Mouse (Mus musculus) liver, embryonic 12.5 days (tissue): ENCODE measurements around the gene Itgb6. TPM values are rescaled to one million over a fixed set of nuclear protein-coding genes. Genes with fewer than 3 reads are reported as not detected.

Experiments used
- ATAC-seq: fragments of 200-750 bp; cut with Nextera tagmentation; 2 replicates; pipeline ENCODE4 v1.8.0; 2017; ENCODE audit warnings: moderate number of reproducible peaks, mild to moderate bottlenecking, moderate library complexity
- H3K27ac ChIP-seq: fragments of 300-500 bp; sonication (generic); 2 replicates; pipeline ENCODE4 v1.5.1; 2016; ENCODE audit warnings: mild to moderate bottlenecking
- H3K27me3 ChIP-seq: fragments of 300-500 bp; sonication (generic); replicated peaks from 2 replicates; pipeline ENCODE4 v1.6.1; 2016; ENCODE audit warnings: mild to moderate bottlenecking, moderate library complexity
- H3K36me3 ChIP-seq: fragments of 300-500 bp; sonication (generic); 2 replicates; pipeline ENCODE4 v1.6.1; 2016; ENCODE audit warnings: mild to moderate bottlenecking, moderate library complexity
- H3K4me1 ChIP-seq: fragments of 300-500 bp; sonication (generic); 2 replicates; pipeline ENCODE4 v1.6.1; 2016
- H3K4me2 ChIP-seq: fragments of 300-500 bp; sonication (generic); 2 replicates; pipeline ENCODE4 v1.6.1; 2016; ENCODE audit warnings: mild to moderate bottlenecking, moderate library complexity
- H3K4me3 ChIP-seq: fragments of 300-500 bp; sonication (generic); 2 replicates; pipeline ENCODE4 v1.5.1; 2016; ENCODE audit warnings: mild to moderate bottlenecking, moderate library complexity
- H3K9ac ChIP-seq: fragments of 300-500 bp; sonication (generic); 2 replicates; pipeline ENCODE4 v1.6.1; 2016; ENCODE audit warnings: mild to moderate bottlenecking, moderate library complexity
- H3K9me3 ChIP-seq: fragments of 300-500 bp; sonication (generic); replicated peaks from 2 replicates; pipeline ENCODE4 v1.6.1; 2016; ENCODE audit warnings: mild to moderate bottlenecking, moderate library complexity
- WGBS: fragments of 180-500 bp; shearing (Covaris S2); methylation state at CpG from one replicate; pipeline ENCODE4 v1.1.7; 2016; ENCODE audit not compliant: insufficient replicate concordance; 5-methylcytosine and 5-hydroxymethylcytosine counted together
- polyA plus RNA-seq: library from polyadenylated mRNA; unstranded; fragments of >200 nt; fragmentation: Nextera tagmentation; extraction: Ambion mirVana; gene quantifications from 2 replicates; pipeline ENCODE4 v1.2.1, GENCODE M21; 2016

Itgb6 gene
- polyA plus RNA-seq, 1 experiment from 2014 or later, result 0.04 TPM

DNA sequence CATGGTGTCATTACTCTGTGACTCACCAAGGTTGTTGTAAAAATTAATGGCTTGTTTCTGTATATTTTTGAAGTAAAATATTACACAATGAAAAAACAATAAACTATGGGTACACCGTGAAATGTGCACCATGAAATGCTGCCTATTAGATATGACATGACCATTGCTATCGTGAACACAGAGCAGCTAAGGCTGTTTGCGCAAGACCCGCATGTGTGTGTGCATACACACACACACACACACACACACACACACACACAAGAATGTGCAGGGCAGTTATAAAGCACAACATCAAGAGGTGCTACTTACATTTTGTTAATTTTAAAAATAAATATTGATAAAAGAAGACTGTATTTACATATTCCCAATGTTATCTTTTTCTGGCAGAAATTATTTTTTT, 62.5 kb downstream of the Itgb6 start:
- H3K9me3 ChIP-seq, result no peaks in the 10 kb centered on the region
- H3K27me3 ChIP-seq, result no peaks in the 10 kb centered on the region
- no peaks in the 10 kb centered on the region for H3K36me3 ChIP-seq
- WGBS, result 77% methylated on average over 4 of the region's 4 CpGs
- H3K4me1 ChIP-seq, result no peaks in the 10 kb centered on the region
- no peak overlapping the region for H3K4me2 ChIP-seq
- H3K4me3 ChIP-seq, result no peak overlapping the region
- no peak overlapping the region for H3K9ac ChIP-seq
- H3K27ac ChIP-seq, result no peak overlapping the region
- ATAC-seq, result no peak

- Histone ChIP-seq H3K27ac (no peak overlapping the region), H3K9ac (no peak overlapping the region), H3K9me3 (no peaks in the 10 kb centered on the region), H3K4me1 (no peaks in the 10 kb centered on the region), H3K4me3 (no peak overlapping the region), H3K27me3 (no peaks in the 10 kb centered on the region), H3K4me2 (no peak overlapping the region), H3K36me3 (no peaks in the 10 kb centered on the region)
- WGBS, result 64% methylated on average over 3 of the region's 3 CpGs
- no peak for ATAC-seq
Observed at GRCm38 (mm10) chr2:60658992-60659391, 63.5 kb downstream of the Itgb6 start.

DNA sequence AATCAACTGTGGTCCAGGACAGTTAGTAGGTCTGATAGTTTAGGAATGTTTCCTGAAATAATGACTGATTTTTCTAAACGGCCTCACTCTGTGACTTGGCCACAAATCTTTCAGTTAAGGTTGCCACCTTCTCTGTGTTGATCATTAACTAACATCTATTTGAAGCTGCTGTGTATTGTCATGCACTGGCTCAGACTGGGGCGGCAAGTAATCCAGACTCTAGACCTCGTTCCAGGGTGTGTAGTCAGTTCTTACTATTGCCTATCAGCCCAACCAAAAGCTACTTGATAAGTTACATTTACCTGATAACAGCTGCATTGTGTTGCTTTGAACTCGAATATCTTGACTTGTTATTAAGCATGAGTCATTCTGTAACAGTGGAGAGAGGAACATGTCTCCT, 67.6 kb downstream of the Itgb6 start:
- Histone ChIP-seq H3K27ac (no peak overlapping the region), H3K27me3 (no peaks in the 10 kb centered on the region), H3K4me2 (no peak overlapping the region), H3K4me3 (no peak overlapping the region), H3K9me3 (no peaks in the 10 kb centered on the region), H3K4me1 (no peaks in the 10 kb centered on the region), H3K36me3 (no peaks in the 10 kb centered on the region), H3K9ac (no peak overlapping the region)
- WGBS, result 46% methylated on average over 4 of the region's 4 CpGs
- ATAC-seq, result no peak

GRCm38 (mm10) chr2:60650155-60650554, 72.3 kb downstream of the Itgb6 start:
- no peaks in the 10 kb centered on the region for H3K36me3 ChIP-seq
- 70% methylated on average over 5 of the region's 5 CpGs for WGBS
- no peak for ATAC-seq
- H3K27me3 ChIP-seq, result no peaks in the 10 kb centered on the region
- H3K4me2 ChIP-seq, result no peak overlapping the region
- no peak overlapping the region for H3K27ac ChIP-seq
- no peak overlapping the region for H3K4me3 ChIP-seq
- no peaks in the 10 kb centered on the region for H3K4me1 ChIP-seq
- H3K9ac ChIP-seq, result no peak overlapping the region
- no peaks in the 10 kb centered on the region for H3K9me3 ChIP-seq

DNA sequence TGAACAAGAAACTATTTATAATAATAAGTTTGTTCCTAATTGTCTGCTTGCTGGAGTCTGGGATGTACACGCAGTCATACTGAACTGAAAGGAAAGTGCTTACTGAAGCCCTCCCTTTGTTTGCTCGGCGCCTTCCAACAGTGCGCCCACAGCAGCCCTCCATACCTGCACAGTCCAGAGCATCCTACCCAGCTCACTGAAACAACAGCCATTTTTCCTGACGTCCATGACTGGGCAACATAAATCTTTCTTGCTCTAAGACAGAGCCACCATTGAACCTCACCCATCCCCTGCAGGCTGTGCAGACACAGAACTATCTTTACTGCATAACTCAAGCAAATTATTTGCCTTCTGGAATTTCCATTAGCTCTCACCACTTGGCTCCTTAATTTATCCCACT, 74.8 kb downstream of the Itgb6 start:
- H3K9me3 ChIP-seq, result no peaks in the 10 kb centered on the region
- ATAC-seq, result no peak
- H3K36me3 ChIP-seq, result no peaks in the 10 kb centered on the region
- H3K27me3 ChIP-seq, result no peaks in the 10 kb centered on the region
- WGBS, result 73% methylated on average over 5 of the region's 5 CpGs
- no peak overlapping the region for H3K4me3 ChIP-seq
- no peak overlapping the region for H3K4me2 ChIP-seq
- no peak overlapping the region for H3K27ac ChIP-seq
- no peak overlapping the region for H3K9ac ChIP-seq
- no peaks in the 10 kb centered on the region for H3K4me1 ChIP-seq

DNA sequence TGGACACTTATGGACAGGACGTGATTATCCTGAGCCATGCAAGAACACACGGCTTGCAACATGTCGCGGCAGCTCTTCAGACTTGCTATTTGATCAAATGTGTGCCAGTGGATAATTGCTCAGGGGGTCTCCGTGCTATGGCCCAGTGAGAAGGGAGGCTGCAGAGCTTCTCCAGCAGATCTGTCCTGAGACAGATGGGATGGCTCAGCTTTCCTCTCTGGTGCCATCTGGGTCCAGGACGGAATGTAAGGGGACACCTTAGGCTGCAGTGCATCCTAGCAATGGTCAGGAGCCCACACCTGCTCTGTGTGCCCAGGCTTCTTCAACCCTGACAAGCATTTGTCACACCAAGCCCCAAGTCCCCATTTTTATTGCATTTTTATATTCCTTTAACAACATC, 75.9 kb downstream of the Itgb6 start:
- ATAC-seq, result no peak
- Histone ChIP-seq H3K9ac (no peak overlapping the region), H3K27me3 (no peaks in the 10 kb centered on the region), H3K36me3 (no peaks in the 10 kb centered on the region), H3K4me3 (no peak overlapping the region), H3K27ac (no peak overlapping the region), H3K4me2 (no peak overlapping the region), H3K4me1 (no peaks in the 10 kb centered on the region), H3K9me3 (no peaks in the 10 kb centered on the region)
- 81% methylated on average over 6 of the region's 6 CpGs for WGBS

- 64% methylated on average over 3 of the region's 3 CpGs for WGBS
- Histone ChIP-seq H3K4me1 (no peaks in the 10 kb centered on the region), H3K27me3 (no peaks in the 10 kb centered on the region), H3K27ac (no peak overlapping the region), H3K4me2 (no peak overlapping the region), H3K9ac (no peak overlapping the region), H3K36me3 (no peaks in the 10 kb centered on the region), H3K4me3 (no peak overlapping the region), H3K9me3 (no peaks in the 10 kb centered on the region)
- ATAC-seq, result no peak
Observed at GRCm38 (mm10) chr2:60643406-60643805, 79.0 kb downstream of the Itgb6 start.

GRCm38 (mm10) chr2:60642606-60643005, 79.8 kb downstream of the Itgb6 start:
- ATAC-seq, result no peak
- no peaks in the 10 kb centered on the region for H3K9me3 ChIP-seq
- no peaks in the 10 kb centered on the region for H3K27me3 ChIP-seq
- WGBS, result 79% methylated on average over 7 of the region's 7 CpGs
- no peak overlapping the region for H3K27ac ChIP-seq
- no peak overlapping the region for H3K4me3 ChIP-seq
- no peaks in the 10 kb centered on the region for H3K36me3 ChIP-seq
- no peaks in the 10 kb centered on the region for H3K4me1 ChIP-seq
- no peak overlapping the region for H3K9ac ChIP-seq
- H3K4me2 ChIP-seq, result no peak overlapping the region

- Histone ChIP-seq H3K4me2 (no peak overlapping the region), H3K27ac (no peak overlapping the region), H3K4me3 (no peak overlapping the region), H3K27me3 (no peaks in the 10 kb centered on the region), H3K9me3 (no peaks in the 10 kb centered on the region), H3K36me3 (no peaks in the 10 kb centered on the region), H3K4me1 (no peaks in the 10 kb centered on the region), H3K9ac (no peak overlapping the region)
- no peak for ATAC-seq
- WGBS, result 53% methylated on average over 7 of the region's 7 CpGs
Observed at GRCm38 (mm10) chr2:60640342-60640672, 82.1 kb downstream of the Itgb6 start.

GRCm38 (mm10) chr2:60639617-60640341, 82.7 kb downstream of the Itgb6 start:
- Histone ChIP-seq H3K9ac (no peak overlapping the region), H3K27me3 (no peaks in the 10 kb centered on the region), H3K27ac (no peak overlapping the region), H3K4me3 (no peak overlapping the region), H3K9me3 (no peaks in the 10 kb centered on the region), H3K4me1 (no peaks in the 10 kb centered on the region), H3K36me3 (no peaks in the 10 kb centered on the region), H3K4me2 (no peak overlapping the region)
- 72% methylated on average over 10 of the region's 10 CpGs for WGBS
- no peak for ATAC-seq

- Histone ChIP-seq H3K4me3 (no peak overlapping the region), H3K4me1 (no peaks in the 10 kb centered on the region), H3K36me3 (no peaks in the 10 kb centered on the region), H3K27ac (no peak overlapping the region), H3K27me3 (no peaks in the 10 kb centered on the region), H3K9ac (no peak overlapping the region), H3K4me2 (no peak overlapping the region), H3K9me3 (no peaks in the 10 kb centered on the region)
- ATAC-seq, result no peak
- WGBS, result 70% methylated on average over 20 of the region's 20 CpGs
Observed at GRCm38 (mm10) chr2:60636910-60637761, 85.3 kb downstream of the Itgb6 start.

- Histone ChIP-seq H3K4me1 (no peaks in the 10 kb centered on the region), H3K9ac (no peak overlapping the region), H3K4me2 (no peak overlapping the region), H3K27me3 (no peaks in the 10 kb centered on the region), H3K4me3 (no peak overlapping the region), H3K27ac (no peak overlapping the region), H3K36me3 (no peaks in the 10 kb centered on the region), H3K9me3 (no peaks in the 10 kb centered on the region)
- ATAC-seq, result no peak
- 64% methylated on average over 3 of the region's 3 CpGs for WGBS
Observed at GRCm38 (mm10) chr2:60636481-60636880, 86.0 kb downstream of the Itgb6 start.
